Mouse (Mus musculus) c-Kit-positive CD71-negative TER-119-negative erythroid progenitor cells, embryonic 14.5 days (primary cell): ENCODE measurements around the gene Mfap5.
"Not testable (repeated sequence)": the region's sequence is repeated elsewhere in the genome, so short reads cannot be mapped to it uniquely, and the experiment has no call there.

ENCODE experiments used
- DNase-seq: peaks from one replicate; pipeline ENCODE4 v3.0.0-alpha.2; 2013; ENCODE audit warnings: low read depth

The Mfap5 gene

GRCm38 (mm10) chr6:122560427-122560826 is 54.8 kb downstream of the Mfap5 start:
- DNase-seq: peak; percentile 81

- no peak for DNase-seq
These were observed 55.4 kb downstream of the Mfap5 start for GRCm38 (mm10) chr6:122561005-122561404.

GRCm38 (mm10) chr6:122562463-122562862 is 56.8 kb downstream of the Mfap5 start:
- DNase-seq: peak; percentile 67

- no peak for DNase-seq
These were observed 59.6 kb downstream of the Mfap5 start for GRCm38 (mm10) chr6:122565070-122565784.

GRCm38 (mm10) chr6:122569113-122569512 is 63.5 kb downstream of the Mfap5 start:
- DNase-seq: no peak

GRCm38 (mm10) chr6:122569762-122570161 is 64.1 kb downstream of the Mfap5 start:
- no peak for DNase-seq

GRCm38 (mm10) chr6:122570695-122571616 is 65.3 kb downstream of the Mfap5 start:
- peak; percentile 47 for DNase-seq

- DNase-seq: no peak
These were observed 65.9 kb downstream of the Mfap5 start for GRCm38 (mm10) chr6:122571617-122571959.

GRCm38 (mm10) chr6:122575037-122575436 is 69.4 kb downstream of the Mfap5 start:
- not testable (repeated sequence) for DNase-seq

- no peak for DNase-seq
These were observed 71.4 kb downstream of the Mfap5 start for GRCm38 (mm10) chr6:122577030-122577429.
